In genomic region chr4:139535719-139536118, GRCm38 (mm10) we compare ENCODE assay signal across 13 mouse cellular contexts. TPM values are rescaled to one million over a fixed set of nuclear protein-coding genes. Genes with fewer than 3 reads are reported as not detected.
A peak's percentile ranks its signal among the peaks of the same experiment; 100 is the strongest.
DNase-seq lines count a peak whose midpoint lies in the region; ATAC-seq and TF ChIP-seq lines count a peak whose summit lies in the region.
"Had no signal": no experiment of that assay in that cellular context is flagged by ENCODE, and none has a peak within 500 bp of the region (broad histone marks: within the 10 kb centered on the region; RNA-seq: fewer than 3 reads in every experiment).

No protein-coding gene starts in this region.

- H3K9ac ChIP-seq in heart, embryonic 13.5 days = no peak overlapping the region; the same call in 1 of the 2 replicates
- no peak overlapping the region for H3K9ac ChIP-seq in lung, postnatal 0 days (replicated peaks; ENCODE audit: low read depth)
- peak overlapping the region; percentile 19; the same call in 1 of the 2 replicates for H3K9ac ChIP-seq in intestine, embryonic 16.5 days (ENCODE audit: low read depth, low read length)
- no peak overlapping the region for H3K9ac ChIP-seq in stomach, embryonic 14.5 days (replicated peaks; ENCODE audit: low read depth, low read length)

- WGBS in heart, embryonic 13.5 days = 45% methylated on average over 7 of the region's 7 CpGs
- 40% methylated on average over 7 of the region's 7 CpGs for WGBS in lung, postnatal 0 days
- 66% methylated on average over 7 of the region's 7 CpGs for WGBS in lung, adult 2 months
- WGBS in intestine, embryonic 16.5 days = 55% methylated on average over 7 of the region's 7 CpGs
- 50% methylated on average over 7 of the region's 7 CpGs for WGBS in stomach, embryonic 14.5 days

- no peak overlapping the region for H3K4me2 ChIP-seq in heart, embryonic 13.5 days
- no peak overlapping the region for H3K4me2 ChIP-seq in lung, postnatal 0 days (replicated peaks; ENCODE audit: low read depth, low read length)
- 0 out of 2 replicates have a peak overlapping the region, but pooled peaks have one; percentile 3 for H3K4me2 ChIP-seq in intestine, embryonic 16.5 days (ENCODE audit: low read depth, low read length)
- H3K4me2 ChIP-seq in stomach, embryonic 14.5 days (replicated peaks; ENCODE audit: low read depth, low read length) = no peak overlapping the region

- TF ChIP-seq EP300 in lung, postnatal 0 days (IDR thresholded peaks at IDR 0.05) = no peak

- no peak for TF ChIP-seq POLR2A in lung, adult 2 months (IDR thresholded peaks at IDR 0.05; ENCODE audit: borderline replicate concordance, extremely low read depth, low read depth, low read length)

- DNase-seq in heart, adult 11 months = no peak
- peak; percentile 35 for DNase-seq in lung, postnatal 0 days (ENCODE audit: low spot score)
- no peak for DNase-seq in lung, adult 2 months
- no peak for DNase-seq in left cerebral cortex, adult 8-10 months (ENCODE audit: low spot score in 2 of 2)
- DNase-seq in frontal cortex, postnatal 14 days (ENCODE audit: low spot score in 2 of 2) = no peak
- DNase-seq: cerebellum, adult 18-20 months; right cerebral cortex, postnatal 25 days had no signal

- ATAC-seq in heart, embryonic 13.5 days (ENCODE audit: extremely low read depth, insufficient number of reproducible peaks, low FRiP score, low TSS enrichment) = no peak
- peak; percentile 59 for ATAC-seq in lung, postnatal 0 days
- ATAC-seq in intestine, embryonic 16.5 days = 0 out of 2 replicates have a peak, but pooled peaks have one; percentile 17
- ATAC-seq in stomach, embryonic 14.5 days (ENCODE audit: insufficient number of reproducible peaks, insufficient read depth, low FRiP score, low read depth) = peak; percentile 39; the same call in 1 of the 2 replicates
- ATAC-seq: CD4-positive, CD25-positive, alpha-beta regulatory T cell, adult 4 months; inflammation-experienced regulatory T-cells, adult 6 months had no signal

- peak overlapping the region; percentile 76 for H3K27ac ChIP-seq in heart, embryonic 13.5 days (replicated peaks)
- peak overlapping the region; percentile 62 for H3K27ac ChIP-seq in lung, postnatal 0 days (ENCODE audit: low read length)
- H3K27ac ChIP-seq in intestine, embryonic 16.5 days (ENCODE audit: low read length) = peak overlapping the region; percentile 9; the same call in 1 of the 2 replicates
- peak overlapping the region; percentile 78; the same call in 1 of the 2 replicates for H3K27ac ChIP-seq in stomach, embryonic 14.5 days (ENCODE audit: low read length)
- H3K27ac ChIP-seq: gastrocnemius, adult 2 months had no signal

- TF ChIP-seq CTCF in lung, postnatal 0 days (IDR thresholded peaks at IDR 0.05) = no peak
- no peak for TF ChIP-seq CTCF in lung, adult 2 months (IDR thresholded peaks at IDR 0.05; ENCODE audit: insufficient read depth, low read length)

- H3K36me3 ChIP-seq in heart, embryonic 13.5 days = no peaks in the 10 kb centered on the region
- H3K36me3 ChIP-seq in lung, postnatal 0 days (ENCODE audit: insufficient read depth, low read length) = no peaks in the 10 kb centered on the region
- H3K36me3 ChIP-seq in intestine, embryonic 16.5 days (ENCODE audit: control insufficient read depth, insufficient read depth, low read length) = no peaks in the 10 kb centered on the region
- H3K36me3 ChIP-seq in stomach, embryonic 14.5 days (ENCODE audit: control insufficient read depth, insufficient read depth, low read length) = no peaks in the 10 kb centered on the region

- 0 out of 2 replicates have a peak, but pooled peaks cover 2% of the 10 kb centered on the region for H3K27me3 ChIP-seq in heart, embryonic 13.5 days (replicated peaks)
- no peaks in the 10 kb centered on the region for H3K27me3 ChIP-seq in lung, postnatal 0 days (replicated peaks; ENCODE audit: insufficient read depth, low read length)
- H3K27me3 ChIP-seq in intestine, embryonic 16.5 days (replicated peaks; ENCODE audit: control insufficient read depth, insufficient read depth, low read length) = 0 out of 2 replicates have a peak, but pooled peaks cover 3% of the 10 kb centered on the region
- H3K27me3 ChIP-seq in stomach, embryonic 14.5 days (ENCODE audit: control insufficient read depth, insufficient read depth, low read length) = no peaks in the 10 kb centered on the region

- peaks cover 17% of the 10 kb centered on the region for H3K4me1 ChIP-seq in heart, embryonic 13.5 days
- peaks cover 5% of the 10 kb centered on the region; the same call in 1 of the 2 replicates for H3K4me1 ChIP-seq in lung, postnatal 0 days (ENCODE audit: insufficient read depth, low read depth, low read length)
- peaks cover 10% of the 10 kb centered on the region for H3K4me1 ChIP-seq in lung, adult 2 months (ENCODE audit: control insufficient read depth, insufficient read depth, low read length)
- peaks cover 16% of the 10 kb centered on the region for H3K4me1 ChIP-seq in intestine, embryonic 16.5 days (ENCODE audit: control insufficient read depth, insufficient read depth, low read length)
- H3K4me1 ChIP-seq in stomach, embryonic 14.5 days (ENCODE audit: control insufficient read depth, insufficient read depth, low read length) = peaks cover 15% of the 10 kb centered on the region; the same call in 1 of the 2 replicates

- H3K9me3 ChIP-seq in heart, embryonic 13.5 days = no peaks in the 10 kb centered on the region
- no peaks in the 10 kb centered on the region for H3K9me3 ChIP-seq in lung, postnatal 0 days (ENCODE audit: low read length)
- no peaks in the 10 kb centered on the region for H3K9me3 ChIP-seq in intestine, embryonic 16.5 days (ENCODE audit: control insufficient read depth, low read length)
- H3K9me3 ChIP-seq in stomach, embryonic 14.5 days (ENCODE audit: control insufficient read depth, low read depth, low read length) = no peaks in the 10 kb centered on the region

- no peak overlapping the region for H3K4me3 ChIP-seq in heart, embryonic 13.5 days
- no peak overlapping the region for H3K4me3 ChIP-seq in lung, postnatal 0 days (ENCODE audit: low read depth, low read length)
- H3K4me3 ChIP-seq in lung, adult 2 months (replicated peaks; ENCODE audit: extremely low read depth, low read depth, low read length) = no peak overlapping the region
- H3K4me3 ChIP-seq in intestine, embryonic 16.5 days (ENCODE audit: low read length) = no peak overlapping the region
- no peak overlapping the region for H3K4me3 ChIP-seq in stomach, embryonic 14.5 days (ENCODE audit: low read depth, low read length)
- H3K4me3 ChIP-seq: gastrocnemius, adult 2 months had no signal

RNA-seq across cellular contexts. Expression of gene Iffo2, which starts 5.4 kb away (rescaled TPM):
- 2.8 and 3.2 TPM in 2 replicates for polyA plus RNA-seq in heart, embryonic 13.5 days (2015; fragmentation: Nextera tagmentation; extraction: Ambion mirVana)
- polyA plus RNA-seq in lung, postnatal 0 days (2015; fragmentation: Nextera tagmentation; extraction: Ambion mirVana) = 4.7 and 6.2 TPM in 2 replicates
- polyA plus RNA-seq in lung, adult 2 months (2012; rRNA removed) = 7.4 and 9.5 TPM in 2 replicates
- polyA plus RNA-seq in intestine, embryonic 16.5 days (2015; fragmentation: Nextera tagmentation; extraction: Ambion mirVana) = 1.9 and 2.0 TPM in 2 replicates
- 5.7 and 6.1 TPM in 2 replicates for polyA plus RNA-seq in stomach, embryonic 14.5 days (2014; fragmentation: Nextera tagmentation; extraction: Ambion mirVana)
- 10 to 100 TPM; 18.1 to 19.8 (median 18.5) TPM for total RNA-seq in left cerebral cortex, adult 8-10 months (2022)

Comparison
In these comparisons a context has a peak if more than half of its experiments do, and no peak if none do; other contexts are left out.
1. H3K27ac ChIP-seq: peak in every context shown above with its lines; median percentile 78 in stomach, embryonic 14.5 days; 76 in heart, embryonic 13.5 days; 62 in lung, postnatal 0 days; 9 in intestine, embryonic 16.5 days.